In genomic region chr7:66386411-66386810, GRCm38 (mm10) we compare ENCODE assay signal across 36 mouse cellular contexts. TPM values are rescaled to one million over a fixed set of nuclear protein-coding genes. Genes with fewer than 3 reads are reported as not detected.
DNase-seq lines count a peak whose midpoint lies in the region; ATAC-seq and TF ChIP-seq lines count a peak whose summit lies in the region.
"Had no signal": no experiment of that assay in that cellular context is flagged by ENCODE, and none has a peak within 500 bp of the region (broad histone marks: within the 10 kb centered on the region; RNA-seq: fewer than 3 reads in every experiment).

No protein-coding gene starts in this region.

- 91% methylated on average over 6 of the region's 6 CpGs for WGBS in heart, embryonic 11.5 days (ENCODE audit: insufficient replicate concordance)

- H3K4me2 ChIP-seq in heart, embryonic 11.5 days, result no peak overlapping the region
- peak overlapping the region; percentile 72 for H3K4me2 ChIP-seq in CH12.LX (ENCODE audit: insufficient read depth, low read depth, poor library complexity, severe bottlenecking)
- H3K4me2 ChIP-seq: forebrain, embryonic 12.5 days had no signal

- no peaks in the 10 kb centered on the region for H3K36me3 ChIP-seq in heart, embryonic 11.5 days (ENCODE audit: control insufficient read depth, insufficient read depth, low read length)
- H3K36me3 ChIP-seq in megakaryocyte, embryonic 14.5 days (replicated peaks; ENCODE audit: low read length), result peaks cover 29% of the 10 kb centered on the region
- H3K36me3 ChIP-seq in CH12.LX (replicated peaks in 1 of 2; ENCODE audit: control insufficient read depth in 1 of 2, insufficient read depth in 1 of 2, low read length in 1 of 2), result peaks cover under 1 to 7% of the 10 kb centered on the region in 2 experiments
- H3K36me3 ChIP-seq: embryonic facial prominence, embryonic 15.5 days; forebrain, embryonic 12.5 days; forebrain, embryonic 15.5 days; heart, embryonic 10.5 days; hindbrain, embryonic 10.5 days; hindbrain, embryonic 13.5 days had no signal

- H3K27me3 ChIP-seq in heart, embryonic 11.5 days (ENCODE audit: control insufficient read depth, insufficient read depth, low read length), result no peaks in the 10 kb centered on the region
- no peaks in the 10 kb centered on the region for H3K27me3 ChIP-seq in megakaryocyte, embryonic 14.5 days (replicated peaks)
- no peaks in the 10 kb centered on the region for H3K27me3 ChIP-seq in CH12.LX (replicated peaks)
- H3K27me3 ChIP-seq: embryonic facial prominence, embryonic 15.5 days had no signal

- no peak overlapping the region for H3K4me3 ChIP-seq in heart, embryonic 11.5 days (ENCODE audit: low read depth, low read length)
- H3K4me3 ChIP-seq in megakaryocyte, embryonic 14.5 days (replicated peaks), result peak overlapping the region; percentile 97
- H3K4me3 ChIP-seq in CH12.LX (replicated peaks in 1 of 3; ENCODE audit: low read depth in 2 of 3, low read length in 2 of 3, poor library complexity in 1 of 3), result no peak overlapping the region
- H3K4me3 ChIP-seq: erythroblast, embryonic 14.5 days; forebrain, embryonic 12.5 days; forebrain, embryonic 15.5 days; hindbrain, embryonic 10.5 days; hindbrain, embryonic 13.5 days had no signal

- dilution Hi-C loops in CH12.LX (cut with MboI; ENCODE audit: extremely low pct_ligation_motif_present, extremely low pct_unique_long_range_greater_than_20kb, low sequenced_read_pairs), result no loop called here

- TF ChIP-seq EP300 in CH12.LX (IDR thresholded peaks at IDR 0.05; ENCODE audit: low read length), result no peak

- no peaks in the 10 kb centered on the region for H3K9me3 ChIP-seq in heart, embryonic 11.5 days (replicated peaks; ENCODE audit: control insufficient read depth, low read length)
- no peaks in the 10 kb centered on the region for H3K9me3 ChIP-seq in megakaryocyte, embryonic 14.5 days
- H3K9me3 ChIP-seq in CH12.LX (replicated peaks; ENCODE audit: low read length), result no peaks in the 10 kb centered on the region
- H3K9me3 ChIP-seq: embryonic facial prominence, embryonic 15.5 days; forebrain, embryonic 12.5 days; forebrain, embryonic 15.5 days; heart, embryonic 10.5 days; hindbrain, embryonic 10.5 days; hindbrain, embryonic 13.5 days had no signal

- no peak for ATAC-seq in heart, embryonic 11.5 days (replicated peaks; ENCODE audit: insufficient number of reproducible peaks, low FRiP score, low TSS enrichment)
- ATAC-seq in megakaryocyte, adult 5-6 weeks (ENCODE audit: poor library complexity, severe bottlenecking), result no peak
- ATAC-seq: activated CD4-positive, CD25-positive, alpha-beta regulatory T cell, adult 4 months; CD4-positive, CD25-positive, alpha-beta regulatory T cell, adult 4 months; forebrain, embryonic 15.5 days; hindbrain, embryonic 16.5 days had no signal

- TF ChIP-seq CTCF in CH12.LX (conservative IDR thresholded peaks at IDR 0.05 in 1 of 2, IDR thresholded peaks at IDR 0.05 in 1 of 2; ENCODE audit: low read depth in 2 of 2, low read length in 2 of 2), result no peak

- H3K79me2 ChIP-seq in CH12.LX (replicated peaks; ENCODE audit: control insufficient read depth, extremely low read depth, insufficient read depth, poor library complexity, severe bottlenecking), result peaks cover 32% of the 10 kb centered on the region

- H3K4me1 ChIP-seq in heart, embryonic 11.5 days (ENCODE audit: control insufficient read depth, insufficient read depth, low read length), result no peaks in the 10 kb centered on the region
- peaks cover 69% of the 10 kb centered on the region for H3K4me1 ChIP-seq in megakaryocyte, embryonic 14.5 days
- H3K4me1 ChIP-seq in CH12.LX (ENCODE audit: control insufficient read depth in 1 of 2, insufficient read depth in 2 of 2), result peaks cover 24 to 54% of the 10 kb centered on the region in 2 experiments
- H3K4me1 ChIP-seq: heart, embryonic 10.5 days had no signal

- no peak for TF ChIP-seq RAD21 in CH12.LX (IDR thresholded peaks at IDR 0.05; ENCODE audit: low read depth, low read length)

- H3K27ac ChIP-seq in heart, embryonic 11.5 days (ENCODE audit: low read depth, low read length), result no peak overlapping the region
- H3K27ac ChIP-seq in CH12.LX (ENCODE audit: insufficient read depth, low read depth), result no peak overlapping the region
- H3K27ac ChIP-seq: forebrain, embryonic 12.5 days; forebrain, embryonic 15.5 days; heart, embryonic 10.5 days; hindbrain, embryonic 10.5 days; hindbrain, embryonic 13.5 days had no signal

- in situ Hi-C loops in CH12.LX (cut with MboI; ENCODE audit: low pct_ligation_motif_present, low pct_unique_long_range_greater_than_20kb, low sequenced_read_pairs), result loop anchor here (5.0 kb wide), 1 partner anchor 279 kb away; the partner anchor contains the start of gene Chsy1

- peak; percentile 85 for DNase-seq in heart, adult 11 months
- DNase-seq in CH12.LX (ENCODE audit: extremely low read depth), result no peak
- DNase-seq in layer of hippocampus, postnatal 36 days, result no peak
- DNase-seq in right cerebral cortex, adult 18-20 months, result no peak
- DNase-seq: adrenal gland, adult 8-10 months; adrenal gland, postnatal 25 days; cerebellum, adult 11-12 months; cerebellum, adult 8-10 months; cerebellum, postnatal 10 days; cerebellum, postnatal 36 days; embryo, embryonic 11 days; gastrocnemius, postnatal 25 days; heart, adult 2 months; heart, postnatal 36 days had no signal

- TF ChIP-seq POLR2A in CH12.LX (IDR thresholded peaks at IDR 0.05; ENCODE audit: low read depth, low read length), result no peak

- no peak overlapping the region for H3K9ac ChIP-seq in heart, embryonic 11.5 days (ENCODE audit: low read depth, low read length)
- H3K9ac ChIP-seq in CH12.LX (ENCODE audit: insufficient read depth, low read depth), result no peak overlapping the region
- H3K9ac ChIP-seq: forebrain, embryonic 12.5 days; forebrain, embryonic 15.5 days; hindbrain, embryonic 13.5 days had no signal

TF ChIP-seq in CH12.LX, 34 proteins besides CTCF, POLR2A, EP300 and RAD21:
- TF ChIP-seq ZMIZ1 (IDR thresholded peaks at IDR 0.05; ENCODE audit: low read depth, low read length), result no peak
- no peak for TF ChIP-seq POLR2AphosphoS2 (IDR thresholded peaks at IDR 0.05; ENCODE audit: low read depth, low read length)
- no peak for TF ChIP-seq SIN3A (IDR thresholded peaks at IDR 0.05; ENCODE audit: low read length)
- no peak for TF ChIP-seq MXI1 (IDR thresholded peaks at IDR 0.05; ENCODE audit: low read depth, low read length)
- no peak for TF ChIP-seq TBP (conservative IDR thresholded peaks at IDR 0.05; ENCODE audit: low read depth, low read length)
- TF ChIP-seq HCFC1 (IDR thresholded peaks at IDR 0.05; ENCODE audit: low read depth, low read length), result no peak
- no peak for TF ChIP-seq UBTF (IDR thresholded peaks at IDR 0.05; ENCODE audit: low read depth, low read length)
- TF ChIP-seq SMC3 (IDR thresholded peaks at IDR 0.05; ENCODE audit: low read depth, low read length), result no peak
- TF ChIP-seq TCF12 (IDR thresholded peaks at IDR 0.05; ENCODE audit: low read depth, low read length), result no peak
- no peak for TF ChIP-seq KAT2A (IDR thresholded peaks at IDR 0.05; ENCODE audit: insufficient replicate concordance, low read length)
- TF ChIP-seq USF2 (conservative IDR thresholded peaks at IDR 0.05; ENCODE audit: low read depth, low read length), result no peak
- TF ChIP-seq MEF2A (IDR thresholded peaks at IDR 0.05; ENCODE audit: borderline replicate concordance, low read depth, low read length), result no peak
- no peak for TF ChIP-seq NELFE (IDR thresholded peaks at IDR 0.05; ENCODE audit: low read depth, low read length)

RNA-seq across cellular contexts. Expression of gene Lrrk1, which starts 1.7 kb away (rescaled TPM):
- 6.3 and 7.8 TPM in 2 replicates for polyA plus RNA-seq in heart, embryonic 11.5 days (2014; fragmentation: Nextera tagmentation; extraction: Ambion mirVana)
- 7.7 and 9.8 TPM in 2 replicates for polyA plus RNA-seq in megakaryocyte, embryonic 14.5 days (2012; ENCODE audit: insufficient read depth, low replicate concordance)
- 20.6 and 25.6 TPM in 2 replicates for total RNA-seq in megakaryocyte, adult 5-6 weeks (2015)
- 26.6 and 27.9 TPM in 2 replicates for total RNA-seq in megakaryocyte, adult 5-6 weeks (2017)
- total RNA-seq in CH12.LX (2012; rRNA removed) (13.6 and 15.1 TPM in 2 replicates), CH12.LX (2014; rRNA removed) (5.0 and 5.9 TPM in 2 replicates)
- 14.5 and 16.9 TPM in 2 replicates for polyA plus RNA-seq in CH12.LX (2012; ENCODE audit: insufficient read length, low read depth)
- total RNA-seq in layer of hippocampus, postnatal 36 days (2021), result 1 to 10 TPM; 2.3 to 3.4 TPM

RNA-seq across cellular contexts. Expression of gene Gm10974, which starts 20.7 kb away (rescaled TPM):
- polyA plus RNA-seq in heart, embryonic 11.5 days (2014; fragmentation: Nextera tagmentation; extraction: Ambion mirVana), result not detected in 2 replicates
- polyA plus RNA-seq in megakaryocyte, embryonic 14.5 days (2012; ENCODE audit: insufficient read depth, low replicate concordance), result not detected in 2 replicates
- total RNA-seq in megakaryocyte, adult 5-6 weeks (2015), result not detected in 2 replicates
- not detected in 2 replicates for total RNA-seq in megakaryocyte, adult 5-6 weeks (2017)
- total RNA-seq in CH12.LX (2012; rRNA removed) (not detected in 2 replicates), CH12.LX (2014; rRNA removed) (not detected in 2 replicates)
- polyA plus RNA-seq in CH12.LX (2012; ENCODE audit: insufficient read length, low read depth), result not detected in 2 replicates
- total RNA-seq in layer of hippocampus, postnatal 36 days (2021), result not detected
- total RNA-seq: adrenal gland, adult 8-10 months; adrenal gland, postnatal 25 days; ES-E14; gastrocnemius, adult 8-10 months; gastrocnemius, postnatal 25 days; heart, adult 2 months; heart, postnatal 36 days had no signal
- polyA plus RNA-seq: activated CD4-positive, CD25-positive, alpha-beta regulatory T cell, adult 4 months; brain, embryonic 14.5 days; C2C12; CD4-positive, CD25-positive, alpha-beta regulatory T cell, adult 4 months; cortical plate, adult 2 months; embryonic facial prominence, embryonic 11.5 days; embryonic facial prominence, embryonic 15.5 days; erythroblast, embryonic 14.5 days; forebrain, embryonic 12.5 days; forebrain, embryonic 15.5 days; gonadal fat pad, adult 2 months; heart, adult 2 months; heart, embryonic 10.5 days; heart, embryonic 14.5 days; heart, postnatal 0 days; hindbrain, embryonic 10.5 days; hindbrain, embryonic 13.5 days; hindbrain, embryonic 16.5 days had no signal

RNA-seq across cellular contexts. Expression of gene Aldh1a3, which starts 40.9 kb away (rescaled TPM):
- 0.56 and 0.76 TPM in 2 replicates for polyA plus RNA-seq in heart, embryonic 11.5 days (2014; fragmentation: Nextera tagmentation; extraction: Ambion mirVana)
- polyA plus RNA-seq in megakaryocyte, embryonic 14.5 days (2012; ENCODE audit: insufficient read depth, low replicate concordance), result not detected in 2 replicates
- 0.16 TPM in 1 of 2 replicates, not detected in the other for total RNA-seq in megakaryocyte, adult 5-6 weeks (2015)
- total RNA-seq in megakaryocyte, adult 5-6 weeks (2017), result not detected in 2 replicates
- total RNA-seq in CH12.LX (2012; rRNA removed), result 1.0 and 6.2 TPM in 2 replicates
- 0.35 TPM in 1 of 2 replicates, not detected in the other for total RNA-seq in CH12.LX (2014; rRNA removed)
- 3.2 and 4.6 TPM in 2 replicates for polyA plus RNA-seq in CH12.LX (2012; ENCODE audit: insufficient read length, low read depth)
- total RNA-seq in layer of hippocampus, postnatal 36 days (2021), result 1 to 10 TPM in 1 of 2 experiments, under 1 TPM in 1; 0.88 to 1.6 TPM
- polyA plus RNA-seq: erythroblast, embryonic 14.5 days had no signal
